Mouse (Mus musculus) myocyte (in vitro differentiated cells): ENCODE data around the gene Uvrag. TPM values are rescaled to one million over a fixed set of nuclear protein-coding genes. Genes with fewer than 3 reads are reported as not detected.

Experiments
- H3K27me3 ChIP-seq: one replicate; pipeline ENCODE4 v1.6.1; 2011; ENCODE audit not compliant: control insufficient read depth, insufficient read depth, insufficient read length
- H3K36me3 ChIP-seq: one replicate; pipeline ENCODE4 v1.6.1; 2011; ENCODE audit not compliant: control insufficient read depth, insufficient read depth
- H3K4me2 ChIP-seq: one replicate; pipeline ENCODE4 v1.6.1; 2011; ENCODE audit warnings: low read depth, control low read depth
- H3K4me3 ChIP-seq: one replicate; pipeline ENCODE4 v1.5.1; 2011; ENCODE audit warnings: mild to moderate bottlenecking, control low read depth, moderate library complexity
- H3K79me2 ChIP-seq: one replicate; pipeline ENCODE4 v1.6.1; 2011; ENCODE audit not compliant: control insufficient read depth, insufficient read depth
- H3ac ChIP-seq: one replicate; pipeline ENCODE4 v1.6.1; 2011; ENCODE audit not compliant: control insufficient read depth, insufficient read length
- CEBPB ChIP-seq: IDR thresholded peaks from 2 replicates; pipeline ENCODE4 v1.6.1; 2011; ENCODE audit warnings: mild to moderate bottlenecking, moderate library complexity; ENCODE audit not compliant: poor library complexity, insufficient read depth, severe bottlenecking
- E2F4 ChIP-seq: IDR thresholded peaks from one replicate; pipeline ENCODE4 v1.6.1; 2011; ENCODE audit warnings: mild to moderate bottlenecking, control low read depth, moderate library complexity; ENCODE audit not compliant: insufficient read depth
- MAX ChIP-seq: IDR thresholded peaks from one replicate; pipeline ENCODE4 v1.6.1; 2011; ENCODE audit warnings: low read depth, mild to moderate bottlenecking, control low read depth
- MYOD1 ChIP-seq, 3 experiments: IDR thresholded peaks; one replicate each; pipeline ENCODE4 v1.6.1; 2011; ENCODE audit warnings: control low read depth in 2 of 3, low read depth in 2 of 3, mild to moderate bottlenecking in 2 of 3, moderate library complexity in 1 of 3; ENCODE audit not compliant: insufficient read length in 2 of 3, control insufficient read depth in 1 of 3
- MYOG ChIP-seq, 3 experiments: IDR thresholded peaks; one replicate each; pipeline ENCODE4 v1.6.1; 2011; ENCODE audit warnings: control low read depth in 2 of 3, low read depth in 2 of 3, mild to moderate bottlenecking in 2 of 3; ENCODE audit not compliant: insufficient read length in 2 of 3, control insufficient read depth in 1 of 3, insufficient read depth in 1 of 3
- POLR2A ChIP-seq: IDR thresholded peaks from one replicate; pipeline ENCODE4 v1.6.1; 2011; ENCODE audit warnings: low read depth, mild to moderate bottlenecking, control low read depth, moderate library complexity; ENCODE audit not compliant: insufficient read length
- POLR2AphosphoS2 ChIP-seq: IDR thresholded peaks from one replicate; pipeline ENCODE4 v1.6.1; 2011; ENCODE audit warnings: low read depth, control low read depth; ENCODE audit not compliant: insufficient read length
- REST ChIP-seq: IDR thresholded peaks from one replicate; pipeline ENCODE4 v1.6.1; 2011; ENCODE audit warnings: mild to moderate bottlenecking, control low read depth, moderate library complexity; ENCODE audit not compliant: insufficient read depth, insufficient read length
- SRF ChIP-seq: IDR thresholded peaks from one replicate; pipeline ENCODE4 v1.6.1; 2011; ENCODE audit warnings: low read depth; ENCODE audit not compliant: control insufficient read depth, insufficient read length
- TCF12 ChIP-seq: IDR thresholded peaks from one replicate; pipeline ENCODE4 v1.6.1; 2011; ENCODE audit warnings: mild to moderate bottlenecking, control low read depth; ENCODE audit not compliant: poor library complexity, insufficient read depth, severe bottlenecking
- TCF3 ChIP-seq: IDR thresholded peaks from one replicate; pipeline ENCODE4 v1.6.1; 2011; ENCODE audit warnings: low read depth, control low read depth; ENCODE audit not compliant: insufficient read length
- USF1 ChIP-seq: IDR thresholded peaks from one replicate; pipeline ENCODE4 v1.6.1; 2011; ENCODE audit warnings: low read depth, mild to moderate bottlenecking, control low read depth, moderate library complexity
- polyA plus RNA-seq: library from polyadenylated mRNA; unstranded; fragments of >200 nt; fragmentation: generic; extraction: Trizol; gene quantifications from one replicate; pipeline ENCODE4 v1.2.1, GENCODE M21; 2012; ENCODE audit warnings: missing spikeins

The Uvrag gene
- polyA plus RNA-seq, 1 experiment = 9.0 TPM

DNA sequence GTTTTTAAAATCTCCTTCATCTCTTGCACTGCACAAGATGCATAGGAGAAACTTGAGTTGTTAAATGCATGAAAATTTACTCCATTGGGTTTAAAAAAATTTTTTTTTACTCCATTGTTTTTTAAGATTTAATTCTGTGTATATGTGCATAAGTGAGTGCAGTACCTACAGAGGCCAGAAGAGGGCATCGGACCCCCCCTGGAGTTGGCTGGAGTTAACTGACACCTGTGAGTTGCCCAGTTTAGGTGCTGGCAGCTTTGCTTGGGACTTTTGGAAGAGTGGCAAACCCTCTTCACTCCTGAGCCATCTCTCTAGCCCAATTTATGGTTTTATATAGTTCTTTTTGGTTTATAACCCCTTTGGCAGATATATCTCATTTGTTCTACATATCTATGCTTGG is 239.8 kb downstream of the Uvrag start:
- Histone ChIP-seq H3K79me2 (no peaks in the 10 kb centered on the region), H3K27me3 (no peaks in the 10 kb centered on the region), H3ac (no peak overlapping the region), H3K4me2 (no peak overlapping the region), H3K4me3 (no peak overlapping the region), H3K36me3 (no peaks in the 10 kb centered on the region)
- no peak for TF ChIP-seq USF1
- TF ChIP-seq REST = no peak
- TF ChIP-seq TCF3 = no peak
- TF ChIP-seq SRF = no peak
- no peak for TF ChIP-seq POLR2AphosphoS2
- TF ChIP-seq MAX = no peak
- no peak for TF ChIP-seq TCF12
- no peak for TF ChIP-seq CEBPB
- no peak for TF ChIP-seq MYOG (IDR thresholded peaks at IDR 0.05; ENCODE audit: control insufficient read depth in 1 of 3, insufficient read depth in 1 of 3, insufficient read length in 2 of 3, low read depth in 2 of 3)
- no peak for TF ChIP-seq E2F4
- no peak for TF ChIP-seq MYOD1 (IDR thresholded peaks at IDR 0.05; ENCODE audit: control insufficient read depth in 1 of 3, insufficient read length in 2 of 3, low read depth in 2 of 3)
- TF ChIP-seq POLR2A = no peak

DNA sequence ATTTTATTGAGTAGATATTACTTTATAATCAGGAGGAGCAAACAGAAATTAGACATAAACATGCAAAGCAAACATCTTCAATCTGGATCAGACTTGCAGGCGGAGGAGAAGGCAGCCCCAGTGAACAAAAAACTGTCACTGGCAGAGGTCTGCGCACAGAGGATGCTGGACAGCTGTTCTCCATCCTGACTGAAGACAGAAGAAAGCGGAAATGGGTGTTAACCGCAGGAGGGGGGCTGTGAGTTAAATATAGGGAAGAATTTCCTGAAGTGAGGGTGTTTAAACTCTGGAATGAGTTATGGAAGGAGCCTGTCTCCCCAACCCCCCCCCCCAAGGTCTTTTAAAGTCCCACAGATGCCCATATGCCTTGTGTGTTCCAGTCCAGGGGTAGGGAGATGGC is 241.1 kb downstream of the Uvrag start:
- TF ChIP-seq MYOG (IDR thresholded peaks at IDR 0.05; ENCODE audit: control insufficient read depth in 1 of 3, insufficient read depth in 1 of 3, insufficient read length in 2 of 3, low read depth in 2 of 3) = no peak
- TF ChIP-seq TCF3 = no peak
- no peak for TF ChIP-seq USF1
- TF ChIP-seq POLR2AphosphoS2 = no peak
- peak in 2 of 3 experiments; percentile 18 to 71 for TF ChIP-seq MYOD1 (IDR thresholded peaks at IDR 0.05; ENCODE audit: control insufficient read depth in 1 of 3, insufficient read length in 2 of 3, low read depth in 2 of 3)
- TF ChIP-seq CEBPB = no peak

DNA sequence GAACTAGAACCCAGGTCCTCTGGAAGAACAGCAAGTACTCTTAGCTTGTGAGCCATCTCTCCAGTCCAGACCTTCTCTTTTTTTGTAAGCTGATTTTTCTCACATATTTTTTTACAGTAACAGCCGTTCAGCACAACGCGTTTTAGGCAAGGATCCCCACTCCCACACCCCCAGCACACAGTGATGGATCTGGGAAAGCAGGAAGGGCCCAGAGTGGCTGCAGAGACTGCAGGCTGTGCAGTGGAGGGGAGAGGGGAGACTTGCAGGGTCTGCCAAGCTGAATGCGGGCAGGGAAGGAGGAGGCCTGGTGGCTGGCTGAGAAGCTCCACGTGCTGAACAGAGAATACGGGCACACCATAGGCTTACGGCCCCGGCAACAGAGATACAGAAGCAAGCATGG is 243.6 kb downstream of the Uvrag start:
- Histone ChIP-seq H3ac (no peak overlapping the region), H3K4me2 (no peak overlapping the region), H3K27me3 (no peaks in the 10 kb centered on the region), H3K4me3 (no peak overlapping the region), H3K79me2 (no peaks in the 10 kb centered on the region), H3K36me3 (no peaks in the 10 kb centered on the region)
- TF ChIP-seq E2F4 (no peak), TCF3 (no peak), USF1 (no peak), MYOG (IDR thresholded peaks at IDR 0.05; ENCODE audit: control insufficient read depth in 1 of 3, insufficient read depth in 1 of 3, insufficient read length in 2 of 3, low read depth in 2 of 3) (no peak), TCF12 (no peak), REST (no peak), SRF (no peak), POLR2A (no peak), MYOD1 (IDR thresholded peaks at IDR 0.05; ENCODE audit: control insufficient read depth in 1 of 3, insufficient read length in 2 of 3, low read depth in 2 of 3) (no peak), MAX (no peak), POLR2AphosphoS2 (no peak), CEBPB (no peak)

More for the DNA sequence above, 241.1 kb downstream of the Uvrag start:
- Histone ChIP-seq H3K79me2 (no peaks in the 10 kb centered on the region), H3K4me2 (no peak overlapping the region), H3K27me3 (no peaks in the 10 kb centered on the region), H3ac (no peak overlapping the region), H3K36me3 (no peaks in the 10 kb centered on the region), H3K4me3 (no peak overlapping the region)

DNA sequence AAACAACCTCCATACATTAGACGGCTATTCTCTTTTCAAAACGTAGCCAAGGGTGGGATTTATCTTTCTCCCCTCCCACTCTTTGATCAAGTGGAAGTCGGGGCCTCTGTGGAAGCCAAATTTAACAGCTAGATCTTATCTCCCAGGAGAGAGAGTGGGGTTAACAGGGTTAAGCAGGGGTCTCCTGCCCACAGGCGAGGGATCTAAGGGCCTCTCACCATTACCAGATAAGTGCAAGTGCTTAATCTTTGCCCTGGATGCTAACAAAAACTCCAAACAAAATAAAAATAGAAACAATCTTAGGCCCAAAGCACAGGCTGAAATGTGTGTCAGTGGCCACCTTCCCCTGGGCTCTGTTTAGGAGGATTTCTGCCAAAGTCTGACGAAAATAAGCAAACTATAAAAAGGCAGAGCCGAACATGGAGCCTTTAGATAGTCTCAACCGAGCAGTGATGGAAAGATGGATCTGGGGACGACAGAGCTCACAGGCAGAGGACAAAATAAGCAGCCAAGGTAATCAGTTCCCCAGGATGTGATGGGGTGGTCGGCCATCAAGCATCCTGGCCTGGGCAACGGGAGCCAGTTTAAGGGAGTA is 245.3 kb downstream of the Uvrag start:
- Histone ChIP-seq H3K4me3 (no peak overlapping the region), H3ac (no peak overlapping the region), H3K79me2 (no peaks in the 10 kb centered on the region), H3K36me3 (no peaks in the 10 kb centered on the region), H3K27me3 (no peaks in the 10 kb centered on the region), H3K4me2 (no peak overlapping the region)
- TF ChIP-seq POLR2AphosphoS2 = no peak
- no peak for TF ChIP-seq POLR2A

DNA sequence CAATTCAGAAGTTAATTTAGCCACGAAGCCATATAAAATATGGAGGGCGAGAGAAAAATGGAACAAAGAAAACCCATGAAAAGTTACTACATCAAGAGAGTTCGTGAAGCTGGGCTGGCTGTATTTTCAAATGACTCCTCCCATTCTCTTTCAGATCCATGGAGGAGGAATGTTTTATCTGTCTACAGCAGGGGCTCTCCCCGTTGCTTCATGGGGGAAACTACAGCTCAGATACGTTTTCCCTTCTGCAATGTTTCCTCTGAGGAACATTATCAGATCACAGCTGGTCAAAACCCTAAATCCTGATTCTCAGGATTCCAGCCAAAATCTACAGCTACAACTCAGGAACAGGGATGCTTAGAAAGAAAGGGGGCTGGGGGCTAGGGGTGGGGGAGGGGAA is 246.2 kb downstream of the Uvrag start:
- Histone ChIP-seq H3K36me3 (no peaks in the 10 kb centered on the region), H3K79me2 (no peaks in the 10 kb centered on the region)
- TF ChIP-seq CEBPB (no peak), SRF (no peak), E2F4 (no peak), MAX (no peak)

DNA sequence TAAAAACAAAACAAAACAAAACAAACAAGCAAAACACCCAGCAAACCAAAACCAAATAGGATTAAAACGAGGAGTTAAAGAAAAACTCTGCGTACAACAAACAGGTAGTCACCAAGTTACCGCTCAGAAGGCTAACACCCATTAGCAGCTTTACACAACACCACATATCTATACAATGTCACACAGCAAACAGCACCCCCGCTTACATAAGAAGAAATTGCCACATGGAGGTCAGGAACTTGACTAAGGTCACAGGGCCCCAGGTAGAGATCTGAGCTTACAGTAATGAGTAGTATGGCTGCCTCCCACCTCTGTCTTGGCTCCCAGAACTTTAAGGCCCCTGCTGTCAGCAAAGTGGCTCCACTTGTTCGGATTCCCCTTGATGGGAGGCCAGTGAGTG is 246.6 kb downstream of the Uvrag start:
- H3K4me2 ChIP-seq = no peak overlapping the region
- no peaks in the 10 kb centered on the region for H3K36me3 ChIP-seq
- TF ChIP-seq TCF3 (no peak), USF1 (no peak), TCF12 (no peak), MYOD1 (IDR thresholded peaks at IDR 0.05; ENCODE audit: control insufficient read depth in 1 of 3, insufficient read length in 2 of 3, low read depth in 2 of 3) (no peak), CEBPB (no peak), MYOG (IDR thresholded peaks at IDR 0.05; ENCODE audit: control insufficient read depth in 1 of 3, insufficient read depth in 1 of 3, insufficient read length in 2 of 3, low read depth in 2 of 3) (no peak), E2F4 (no peak), MAX (no peak), POLR2A (no peak), SRF (no peak), REST (no peak), POLR2AphosphoS2 (no peak)

More for the DNA sequence above, 246.2 kb downstream of the Uvrag start:
- no peak overlapping the region for H3ac ChIP-seq
- no peaks in the 10 kb centered on the region for H3K27me3 ChIP-seq
- H3K4me3 ChIP-seq = no peak overlapping the region
- no peak overlapping the region for H3K4me2 ChIP-seq

More for the DNA sequence above, 246.6 kb downstream of the Uvrag start:
- H3ac ChIP-seq = no peak overlapping the region
- H3K27me3 ChIP-seq = no peaks in the 10 kb centered on the region
- H3K79me2 ChIP-seq = no peaks in the 10 kb centered on the region
- H3K4me3 ChIP-seq = no peak overlapping the region
